Mouse (Mus musculus): ENCODE measurements at regions not wholly inside any gene's neighbourhood (a gene's known extent, or its start where the extent isn't known, plus 50 kb on each side); places are given as distances from the start of the nearest gene placed in this dataset.

DNA sequence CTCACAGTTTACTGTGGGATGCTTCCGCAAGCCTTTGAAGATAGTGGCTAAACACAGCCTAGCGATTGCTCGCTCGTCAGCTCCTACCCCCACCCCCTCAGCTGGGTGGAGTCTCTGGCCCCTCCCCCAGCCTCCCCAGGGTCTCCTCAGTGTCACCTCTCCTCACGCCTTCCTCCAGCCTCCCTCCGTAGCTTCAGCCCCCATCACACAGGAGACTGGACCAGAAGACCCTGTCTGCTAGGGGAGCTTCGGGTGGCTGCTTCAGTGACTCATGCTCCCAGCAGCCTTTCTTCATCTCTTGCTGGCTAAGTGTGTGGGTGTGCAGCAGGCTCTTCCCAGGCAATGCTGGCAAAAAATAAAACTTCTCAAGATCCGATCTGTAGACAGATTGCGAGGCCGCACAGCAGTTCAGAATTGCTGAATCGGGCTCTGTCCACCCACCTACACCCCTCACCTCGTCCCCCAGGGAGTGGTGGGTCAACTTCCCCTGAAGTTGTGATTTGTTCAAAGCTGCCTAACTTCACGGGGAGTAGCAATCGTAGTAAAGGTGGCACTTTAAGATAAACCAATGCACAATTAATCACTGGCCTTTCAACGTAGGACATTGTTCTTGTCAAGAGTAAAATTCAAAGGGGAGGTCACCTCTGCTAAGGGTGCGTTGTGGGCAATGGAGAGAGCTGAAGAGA lies 61.2 kb upstream of the Ankrd28 start:
- DNase-seq (ENCODE audit: low spot score in 2 of 2): peak; percentile 32 to 40

DNA sequence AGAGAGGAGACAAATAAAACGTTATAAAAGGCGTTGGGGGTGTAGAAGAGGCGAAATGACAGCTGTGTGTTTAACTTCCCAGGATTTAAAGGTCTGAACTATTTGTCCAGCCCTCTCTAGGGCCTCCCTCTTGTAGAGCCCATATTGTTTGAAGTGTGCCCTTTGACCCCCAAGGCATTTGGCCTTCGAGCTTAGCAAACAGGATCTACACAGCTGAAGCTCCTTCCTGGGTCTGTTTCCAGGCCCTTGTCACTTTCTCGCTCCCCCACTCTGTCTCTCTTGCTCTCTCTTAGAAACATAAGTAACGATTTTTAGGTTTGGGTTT lies 61.7 kb upstream of the Ankrd28 start:
- no peak for DNase-seq (ENCODE audit: low spot score in 2 of 2)

DNA sequence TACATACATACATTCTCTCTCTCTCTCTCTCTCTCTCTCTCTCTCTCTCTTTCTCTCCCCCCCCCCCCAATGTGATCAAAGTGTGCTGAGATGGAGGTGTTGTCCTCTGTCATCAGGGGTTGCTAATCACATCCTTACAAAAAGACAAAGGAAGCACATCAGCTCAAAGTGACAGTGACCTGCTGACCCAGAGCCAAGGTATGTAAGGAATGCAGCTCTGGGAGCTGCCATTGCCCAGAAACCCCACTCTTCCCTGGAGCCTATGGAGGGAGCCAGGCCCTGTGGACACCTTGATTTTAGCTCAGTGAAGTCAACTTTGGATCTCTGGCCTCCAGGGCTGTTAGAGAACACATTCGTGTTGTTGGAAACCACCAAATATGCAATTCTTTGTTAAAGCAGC lies 66.0 kb upstream of the Ankrd28 start:
- DNase-seq (ENCODE audit: low spot score in 2 of 2): no peak

DNA sequence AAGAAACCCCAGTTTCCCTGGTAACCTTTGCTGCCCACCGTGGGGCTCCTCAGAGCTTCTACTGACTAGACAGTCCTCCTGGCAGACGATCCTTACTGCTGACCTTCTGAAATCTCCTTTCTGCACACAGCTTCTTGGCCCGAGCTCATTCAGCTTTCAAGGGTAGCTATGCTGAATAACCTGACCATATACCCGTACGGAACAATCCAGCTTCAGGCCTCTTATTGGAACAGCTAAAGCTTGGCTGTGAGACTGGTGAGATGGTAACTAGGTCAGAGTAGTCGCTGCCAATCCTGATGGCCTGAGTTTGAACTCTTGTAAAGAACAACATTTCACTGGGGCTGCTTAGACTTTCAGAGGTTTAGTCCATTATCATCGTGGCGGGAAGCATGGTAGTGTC lies 69.1 kb upstream of the Ankrd28 start:
- no peak for DNase-seq (ENCODE audit: low spot score in 2 of 2)

DNA sequence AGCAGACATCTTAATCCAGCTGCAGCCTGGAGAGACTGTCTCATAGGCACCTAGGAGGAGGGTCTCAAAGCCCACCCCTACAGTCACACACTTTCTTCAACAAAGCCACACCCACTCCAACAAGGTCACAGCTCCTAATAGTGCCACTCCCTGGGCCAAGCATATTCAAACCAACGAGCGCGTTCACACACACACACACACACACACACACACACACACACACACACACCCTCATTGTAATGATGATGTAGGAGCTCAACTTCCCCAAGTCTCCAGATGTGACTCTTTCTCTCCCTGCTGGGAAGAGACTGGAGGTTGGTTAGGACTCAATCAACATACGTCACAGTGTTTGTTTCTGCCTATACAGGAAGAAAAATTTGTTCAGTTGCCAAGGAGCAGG lies 69.5 kb upstream of the Ankrd28 start:
- no peak for DNase-seq (ENCODE audit: low spot score in 2 of 2)

DNA sequence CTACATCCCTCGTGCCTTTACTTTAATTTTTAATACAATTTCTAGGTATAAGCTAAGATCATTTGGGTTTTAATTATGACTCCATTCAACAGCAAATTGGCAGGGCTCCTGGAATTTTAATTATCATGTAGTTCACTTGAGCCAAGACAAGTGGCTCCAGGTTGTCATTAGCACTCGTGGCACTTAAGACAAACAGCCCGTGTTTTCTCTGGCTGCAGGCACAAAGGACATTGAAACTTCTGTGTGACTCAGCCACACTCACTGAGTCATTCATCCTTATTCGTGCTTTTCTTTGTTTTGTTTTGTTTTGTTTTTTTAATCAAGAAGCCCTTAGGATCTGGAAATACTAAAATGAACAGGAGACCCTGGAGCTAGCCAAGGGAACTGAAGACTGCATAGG lies 71.5 kb upstream of the Ankrd28 start:
- DNase-seq (ENCODE audit: low spot score in 2 of 2): no peak

DNA sequence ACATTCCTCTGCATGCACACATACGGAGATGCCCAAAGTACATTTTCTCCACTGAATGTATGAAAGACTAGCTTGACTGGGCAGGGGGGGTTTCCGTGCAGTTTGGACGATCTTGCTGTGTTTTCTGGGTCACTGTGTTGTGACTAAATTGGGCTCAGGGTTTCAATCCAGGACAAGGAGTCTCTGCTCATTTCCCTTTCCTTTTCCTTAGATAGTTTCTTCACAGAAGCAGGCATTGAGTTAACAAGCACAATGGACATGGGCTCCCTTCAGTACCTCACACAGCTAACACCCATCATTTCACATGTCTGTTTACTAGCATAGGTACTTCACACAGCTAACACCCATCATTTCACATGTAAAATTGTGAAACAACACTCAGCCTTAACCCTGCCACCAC lies 73.2 kb upstream of the Ankrd28 start:
- no peak for DNase-seq (ENCODE audit: low spot score in 2 of 2)

DNA sequence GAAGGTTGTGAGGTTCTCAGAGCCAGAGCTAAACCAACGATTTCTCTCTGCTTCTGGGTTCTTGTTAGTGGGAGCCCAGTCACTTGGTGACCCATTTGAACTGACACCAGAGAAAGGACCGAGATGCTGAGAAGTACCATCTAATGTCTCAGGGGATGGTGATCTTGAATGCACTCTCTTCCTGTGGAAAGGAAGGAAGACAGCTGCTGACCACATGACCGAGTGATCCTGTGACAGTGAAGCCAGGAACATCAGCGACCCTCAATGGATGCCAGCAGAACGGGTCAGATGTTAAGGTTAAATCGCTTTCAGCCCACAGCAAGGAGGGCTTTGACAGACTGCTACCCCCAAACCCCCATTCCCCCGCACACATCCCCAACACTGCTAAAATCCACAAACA lies 78.1 kb upstream of the Ankrd28 start:
- no peak for DNase-seq (ENCODE audit: low spot score in 2 of 2)

DNA sequence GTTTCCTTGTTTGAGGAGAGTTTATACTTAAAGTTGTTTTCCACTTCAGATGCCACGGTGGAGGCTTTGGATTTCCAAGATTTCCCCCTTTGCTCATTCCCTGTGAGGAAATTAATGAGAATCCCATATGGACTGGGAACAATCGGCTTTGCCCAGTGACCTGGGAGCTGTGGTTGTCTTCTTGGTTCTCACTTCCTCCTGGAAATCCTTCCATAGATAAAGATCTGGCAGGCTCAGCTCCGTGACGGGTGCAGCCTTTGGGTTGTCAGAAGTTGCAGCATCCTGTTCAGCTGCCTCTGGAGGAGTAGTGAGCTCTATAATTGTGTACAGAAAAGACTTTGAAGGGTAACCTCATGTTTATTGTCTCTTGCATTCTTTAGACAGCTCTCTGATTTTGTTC lies 78.8 kb upstream of the Ankrd28 start:
- DNase-seq (ENCODE audit: low spot score in 2 of 2): no peak

DNA sequence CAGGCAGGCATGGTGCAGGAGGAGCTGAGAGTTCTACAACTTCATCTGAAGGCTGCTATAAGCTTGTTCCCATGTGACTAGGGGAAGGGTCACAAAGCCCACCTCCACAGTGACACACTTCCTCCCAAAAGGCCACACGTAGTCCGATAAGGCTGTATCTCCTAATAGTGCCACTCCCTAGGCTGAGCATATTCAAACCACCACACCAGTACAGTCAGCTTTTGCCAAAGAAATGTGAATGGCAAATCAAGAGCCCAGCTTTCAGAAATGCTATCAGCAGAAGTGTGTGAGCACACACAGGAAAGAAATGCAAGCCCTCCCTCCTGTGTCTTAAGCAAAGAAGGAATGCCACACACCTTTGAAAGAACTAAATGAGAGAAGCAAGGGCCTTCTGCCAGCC lies 80.4 kb upstream of the Ankrd28 start:
- no peak for DNase-seq (ENCODE audit: low spot score in 2 of 2)

DNA sequence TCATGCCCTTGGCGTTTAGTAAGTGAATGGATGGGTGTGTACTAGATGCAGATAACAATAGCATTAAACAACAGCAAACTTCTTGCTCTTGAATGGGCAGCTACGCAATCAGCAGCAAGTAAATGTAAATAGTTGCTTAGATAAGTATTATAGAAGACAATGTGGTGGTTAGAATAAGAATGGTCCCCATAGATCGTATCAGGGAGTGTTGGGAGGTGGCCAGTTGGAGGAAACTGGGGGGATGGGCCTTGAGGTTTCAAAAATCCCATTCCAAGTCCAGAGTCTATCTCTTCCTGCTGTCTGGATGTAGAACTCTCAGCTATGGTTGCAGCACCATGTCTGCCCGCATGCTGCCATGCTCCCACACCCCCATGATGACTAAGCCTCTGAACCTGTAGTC lies 88.0 kb upstream of the Ankrd28 start:
- DNase-seq (ENCODE audit: low spot score in 2 of 2): no peak

DNA sequence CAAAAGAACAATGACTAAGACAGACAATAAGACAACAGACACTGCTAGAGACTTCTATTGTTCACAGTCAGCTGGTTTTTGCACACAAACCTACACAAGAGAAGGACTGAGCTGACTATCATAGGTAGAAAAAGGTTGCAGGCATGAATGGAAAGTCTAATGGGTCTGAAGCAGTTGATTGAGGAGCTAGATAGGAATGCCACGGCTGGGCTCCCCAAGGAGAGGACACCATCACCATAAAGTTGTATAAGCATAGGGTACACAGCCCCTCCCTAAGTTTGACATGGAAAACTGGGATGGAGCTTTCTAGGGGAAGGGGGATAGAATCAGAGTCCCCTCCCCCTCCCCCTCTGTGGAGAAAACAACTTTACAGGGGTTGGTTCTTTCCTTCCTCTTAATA lies 88.5 kb upstream of the Ankrd28 start:
- no peak for DNase-seq (ENCODE audit: low spot score in 2 of 2)

DNA sequence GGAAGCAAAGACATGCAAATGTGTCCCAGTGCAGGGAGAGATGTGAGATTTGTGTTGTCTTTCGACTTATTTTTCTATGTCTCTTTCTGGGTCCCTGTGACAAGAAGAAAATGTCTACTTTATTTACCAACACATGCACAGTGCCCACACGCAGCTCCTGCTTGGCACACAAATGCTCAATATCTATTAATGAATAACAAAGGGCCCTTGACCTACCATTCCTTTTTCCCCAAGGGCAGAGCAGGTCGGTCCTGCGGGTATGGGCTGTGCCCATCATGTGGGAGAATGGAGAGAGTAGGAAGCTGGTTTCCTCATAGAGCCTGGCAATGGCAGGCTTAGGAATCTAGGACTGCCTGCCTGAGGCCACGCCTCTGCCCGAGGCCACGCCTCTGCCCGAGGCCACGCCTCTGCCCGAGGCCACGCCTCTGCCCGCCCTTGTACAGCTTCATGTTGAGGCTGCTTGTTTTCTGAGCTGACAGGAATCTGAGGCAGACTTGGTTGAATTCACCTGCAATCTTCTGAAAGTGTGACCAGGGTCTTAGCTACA lies 98.8 kb upstream of the Ankrd28 start:
- no peak for DNase-seq (ENCODE audit: low spot score in 2 of 2)

DNA sequence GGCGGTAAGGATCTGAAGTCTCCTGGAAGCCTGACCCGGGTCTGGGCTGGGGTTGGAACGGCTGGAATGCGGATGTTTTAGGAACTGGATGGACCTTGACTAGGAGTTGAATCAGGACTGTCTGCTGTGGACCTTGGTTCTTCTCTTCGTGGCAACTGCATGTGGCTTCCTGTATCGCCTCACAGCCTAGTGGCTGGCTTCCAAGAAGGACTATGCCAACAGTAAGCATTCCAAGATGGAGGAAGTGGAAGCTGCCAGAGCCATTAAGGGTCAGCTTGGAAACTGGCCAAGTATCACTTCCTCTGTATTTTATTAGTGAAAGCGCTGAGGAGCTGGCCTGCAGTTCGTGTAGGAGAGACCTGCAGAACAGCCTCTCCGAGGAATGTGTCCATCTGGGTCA lies 98.4 kb upstream of the Galnt15 start:
- peak in 1 of 2 experiments; percentile 12 for DNase-seq (ENCODE audit: low spot score in 2 of 2)

DNA sequence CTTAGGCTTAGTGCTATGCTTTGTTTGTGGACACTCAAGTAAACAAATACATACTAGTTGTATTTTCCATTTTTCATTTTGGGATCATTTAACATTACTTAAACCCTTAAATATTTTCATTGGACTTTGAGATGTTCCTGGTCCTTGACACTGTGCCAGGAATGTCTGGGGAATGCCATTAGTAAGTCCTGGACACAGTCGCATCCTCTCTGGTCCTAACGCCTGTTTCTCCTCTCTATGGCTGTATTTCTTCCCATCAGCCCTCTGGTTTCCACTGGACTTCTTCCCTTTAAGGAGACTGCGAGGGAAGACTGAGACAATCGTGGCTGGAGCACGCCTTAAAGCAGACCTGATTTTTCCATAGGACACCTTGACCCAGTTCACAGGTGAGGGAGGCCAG lies 96.8 kb upstream of the Galnt15 start:
- DNase-seq (ENCODE audit: low spot score in 2 of 2): no peak

DNA sequence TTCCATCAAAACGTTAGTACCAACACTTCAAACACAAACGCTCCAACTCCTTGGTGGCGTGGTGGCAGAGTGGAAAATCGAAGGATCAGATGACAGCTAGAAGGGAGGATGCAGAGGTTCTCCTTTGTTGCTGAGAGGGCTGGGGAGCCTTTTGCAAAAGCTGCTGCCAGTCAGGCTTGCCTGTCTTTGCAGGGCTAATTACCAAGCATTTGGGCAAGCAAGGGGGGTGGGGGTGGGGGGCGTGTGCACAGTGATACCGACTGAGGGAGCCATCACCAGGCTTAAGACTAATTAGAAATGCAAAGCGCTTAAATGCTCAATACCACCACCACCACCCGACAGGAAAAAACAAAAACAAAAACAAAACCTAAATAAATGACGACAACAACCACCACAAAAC lies 95.3 kb upstream of the Galnt15 start:
- no peak for DNase-seq (ENCODE audit: low spot score in 2 of 2)

DNA sequence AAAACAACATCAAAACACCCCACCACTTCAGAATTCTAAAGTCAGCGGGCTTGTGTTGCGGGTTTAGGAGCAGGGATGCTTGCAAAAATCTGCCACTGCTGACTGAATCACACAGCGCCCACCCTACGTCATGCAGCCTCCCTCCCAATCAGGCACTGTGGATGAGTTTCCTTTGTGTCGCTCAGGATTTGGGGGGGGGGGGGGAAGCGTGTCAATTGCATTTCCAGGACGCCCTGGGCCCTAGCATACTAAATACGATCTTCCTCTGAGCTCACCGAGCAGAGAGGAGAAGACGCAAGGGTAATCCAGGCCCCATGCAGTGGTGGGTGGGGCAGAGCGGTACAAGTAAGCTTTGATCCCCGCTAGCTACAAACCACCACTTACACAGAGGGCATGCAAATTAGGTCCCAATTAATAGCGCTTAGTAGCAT lies 94.9 kb upstream of the Galnt15 start:
- peak; percentile 41 to 49 for DNase-seq (ENCODE audit: low spot score in 2 of 2)

DNA sequence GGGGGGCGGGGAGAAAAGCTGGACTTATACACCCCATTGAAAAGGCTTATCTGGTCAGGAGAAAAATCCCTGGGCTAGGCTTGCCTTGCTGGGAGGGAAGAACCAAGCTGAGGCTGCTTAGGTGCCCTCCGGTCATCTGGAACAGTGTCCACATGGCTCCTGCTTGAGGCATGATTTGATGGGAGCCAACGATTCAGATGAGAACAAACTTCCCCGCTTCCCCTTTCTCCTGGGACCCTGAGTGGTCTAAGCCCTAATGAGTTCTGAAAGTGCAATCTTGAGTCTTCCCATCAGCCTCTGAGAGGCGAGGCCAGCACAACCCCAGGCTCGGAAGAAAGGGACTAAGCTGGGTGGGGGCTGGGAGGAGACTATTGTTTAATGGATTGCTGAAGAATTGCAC lies 94.5 kb upstream of the Galnt15 start:
- no peak for DNase-seq (ENCODE audit: low spot score in 2 of 2)

DNA sequence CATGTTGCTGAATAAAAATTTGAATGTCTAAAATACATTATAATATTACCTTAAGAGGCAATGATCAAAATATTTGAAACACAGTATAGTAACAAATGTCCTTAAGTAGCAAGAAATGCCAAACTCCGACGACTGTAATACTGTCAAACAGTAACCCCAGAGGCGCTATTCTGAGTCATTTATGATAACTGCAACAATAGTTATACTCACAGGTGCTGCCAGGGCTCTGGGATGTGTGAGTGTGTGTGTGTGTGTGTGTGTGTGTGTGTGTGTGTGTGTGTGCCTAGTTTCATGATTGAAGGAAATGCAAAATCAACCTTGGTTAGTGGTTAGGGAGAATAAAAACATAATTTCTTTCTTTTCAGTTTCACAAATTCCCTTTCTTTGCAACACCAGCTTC lies 94.0 kb upstream of the Galnt15 start:
- DNase-seq (ENCODE audit: low spot score in 2 of 2): no peak

DNA sequence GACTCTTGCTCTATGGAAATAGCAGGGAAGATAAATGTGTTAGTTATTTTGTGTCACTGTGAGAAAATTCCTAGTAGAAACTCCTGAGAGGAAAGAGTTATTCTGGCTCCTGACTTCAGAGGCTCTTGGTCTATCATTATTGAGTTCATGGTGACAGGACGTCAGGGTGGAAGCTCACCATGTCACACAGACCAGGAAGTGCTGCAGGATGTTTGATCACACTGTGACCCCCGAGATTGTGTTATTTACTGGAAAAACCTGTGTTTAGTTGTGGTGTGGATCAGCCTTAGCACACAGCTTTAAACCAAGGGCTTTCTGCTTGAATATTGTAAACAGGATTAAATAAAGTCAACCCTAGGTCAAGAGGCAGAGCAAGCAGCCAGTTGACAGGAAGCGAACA lies 93.4 kb upstream of the Galnt15 start:
- DNase-seq (ENCODE audit: low spot score in 2 of 2): no peak

DNA sequence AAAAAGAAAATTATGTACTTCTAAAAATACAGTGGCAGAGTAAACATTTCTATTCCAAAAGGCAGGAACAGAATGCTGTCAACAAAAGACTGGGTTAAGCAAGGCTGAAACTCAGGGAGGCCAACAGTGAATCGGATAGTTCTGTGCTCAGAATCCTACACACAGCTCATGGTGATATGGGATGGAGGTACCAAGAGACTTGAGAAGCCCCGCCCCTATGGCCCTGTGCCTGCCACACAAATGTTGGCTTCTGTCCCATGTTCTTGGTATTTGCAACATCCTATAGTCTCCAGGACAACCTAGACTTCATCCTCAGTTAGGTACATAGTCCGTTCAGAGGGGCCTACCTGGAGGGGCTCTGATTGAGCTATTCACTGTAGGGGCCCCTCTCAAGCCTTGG lies 92.2 kb upstream of the Galnt15 start:
- DNase-seq (ENCODE audit: low spot score in 2 of 2): no peak

DNA sequence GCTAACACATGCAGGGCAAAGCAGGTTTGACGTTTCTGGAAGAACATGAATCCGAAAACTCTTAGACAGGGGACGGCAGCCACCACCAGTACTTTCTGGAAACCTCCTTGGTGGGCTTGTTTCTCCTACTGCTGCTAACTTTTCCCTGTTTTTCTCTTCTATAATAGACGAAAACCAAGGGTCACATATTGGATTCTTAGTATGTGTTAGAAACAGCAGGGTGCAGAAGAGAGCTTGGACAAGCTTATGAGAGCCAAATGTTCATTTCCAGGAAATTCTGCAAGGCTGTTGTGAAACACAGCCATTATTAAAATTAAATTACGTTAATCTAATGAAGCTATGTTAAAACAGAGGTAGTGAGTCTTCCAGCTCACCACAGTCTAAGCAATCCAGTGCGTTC lies 87.9 kb upstream of the Galnt15 start:
- no peak for DNase-seq (ENCODE audit: low spot score in 2 of 2)

DNA sequence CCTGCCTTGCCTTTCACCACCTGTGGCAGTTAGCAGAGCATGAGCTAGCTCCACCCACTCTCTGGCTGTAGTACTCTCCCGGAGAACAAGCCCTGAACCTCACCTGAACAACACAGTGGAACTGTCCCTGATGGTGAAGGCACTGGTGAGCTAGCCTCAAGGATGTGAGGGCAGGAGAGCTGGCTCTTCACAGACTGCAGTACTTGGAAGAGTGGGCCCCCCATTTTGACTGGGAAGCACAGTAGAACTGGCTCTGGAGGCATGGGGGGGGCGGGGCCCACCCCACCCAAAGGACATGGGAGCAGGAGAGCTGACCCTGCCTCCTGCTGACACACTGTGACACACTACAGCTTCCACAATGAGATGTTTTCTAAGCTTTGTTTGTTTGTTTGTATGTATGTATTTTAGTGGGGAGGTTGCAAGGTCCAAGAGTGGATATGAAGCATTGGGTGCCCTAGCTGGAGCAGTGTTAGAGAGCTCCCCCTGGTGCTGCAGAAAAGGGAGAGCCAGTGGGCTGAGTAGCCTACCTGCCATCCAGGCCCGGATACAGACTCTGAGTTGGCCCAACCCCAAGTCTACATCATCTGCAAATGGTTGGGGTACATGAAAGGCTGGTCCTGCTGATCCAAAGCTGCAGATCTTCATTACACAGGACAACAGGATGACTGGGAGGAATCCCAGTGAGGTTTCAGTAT lies 86.4 kb upstream of the Galnt15 start:
- no peak for DNase-seq (ENCODE audit: low spot score in 2 of 2)

DNA sequence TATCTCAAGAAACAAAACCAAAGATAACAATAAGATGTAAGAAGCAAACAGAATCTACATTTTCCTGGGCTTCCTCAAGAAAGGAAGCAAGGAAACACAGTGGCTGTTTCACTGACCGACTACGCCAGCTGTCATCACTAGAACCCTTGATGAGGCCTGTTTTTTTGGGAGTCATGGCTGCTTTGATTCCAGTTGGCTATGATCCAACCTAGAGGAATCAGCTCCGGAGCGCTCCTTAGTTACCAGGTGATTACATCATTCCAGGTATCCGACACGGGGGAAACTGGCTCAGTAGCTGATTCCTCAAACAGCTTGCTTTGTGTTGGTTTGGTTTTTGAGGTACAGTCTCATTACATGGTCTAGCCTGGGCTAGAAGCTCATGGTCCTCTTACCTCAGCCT lies 84.1 kb upstream of the Galnt15 start:
- no peak for DNase-seq (ENCODE audit: low spot score in 2 of 2)

Measured in frontal cortex, postnatal 14 days (tissue).